Mouse (Mus musculus) thymus, adult 2 months (tissue): ENCODE data around the gene Dnajb4.

Experiments used
- CTCF ChIP-seq: fragments of 200-500 bp; IDR thresholded peaks from 2 replicates; pipeline ENCODE4 v1.5.1; 2012; ENCODE audit warnings: mild to moderate bottlenecking, control low read depth, low read length, moderate library complexity, borderline replicate concordance; ENCODE audit not compliant: control insufficient read depth, poor library complexity, insufficient read depth; ENCODE audit errors: extremely low read depth
- POLR2A ChIP-seq: fragments of 200-500 bp; IDR thresholded peaks from 2 replicates; pipeline ENCODE4 v1.6.1; 2012; ENCODE audit warnings: mild to moderate bottlenecking, low read length, control low read depth, moderate library complexity; ENCODE audit not compliant: control insufficient read depth, poor library complexity, insufficient read depth; ENCODE audit errors: extremely low read depth

DNA sequence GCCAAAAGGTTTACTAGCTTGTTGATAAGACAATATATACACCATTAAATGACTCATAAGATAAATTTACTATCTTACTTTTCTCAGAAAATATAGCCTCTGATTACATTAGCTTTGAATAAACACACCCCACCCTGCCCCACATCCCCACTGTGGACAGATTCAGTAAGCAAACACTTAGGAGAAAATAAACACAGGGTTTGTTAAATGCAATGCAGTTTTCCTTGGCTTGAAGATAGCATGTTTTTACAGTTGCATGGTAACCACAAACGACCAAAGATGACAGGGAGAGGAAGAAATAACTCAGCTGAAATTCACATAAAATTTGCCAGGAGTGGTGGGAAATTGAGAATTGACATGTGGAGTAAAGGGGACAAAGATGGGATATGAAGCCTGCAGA is 39.7 kb downstream of the Dnajb4 start:
- no peak for TF ChIP-seq POLR2A
- no peak for TF ChIP-seq CTCF
